Mouse (Mus musculus) G1E (cell line): ENCODE measurements around the gene Cers2.

Experiments used
- CTCF ChIP-seq: IDR thresholded peaks from 2 replicates; pipeline ENCODE4 v1.5.1; 2012; ENCODE audit warnings: low read depth, low read length, inconsistent platforms, mixed read lengths
- GATA1 ChIP-seq: IDR thresholded peaks from 2 replicates; pipeline ENCODE4 v1.6.1; 2012; ENCODE audit warnings: borderline replicate concordance, low read length, inconsistent platforms, mixed read lengths
- GATA2 ChIP-seq: IDR thresholded peaks from 2 replicates; pipeline ENCODE4 v1.6.1; 2012; ENCODE audit warnings: low read depth, low read length, inconsistent platforms, borderline replicate concordance
- TAL1 ChIP-seq: conservative IDR thresholded peaks from 2 replicates; pipeline ENCODE4 v1.6.1; 2012; ENCODE audit warnings: low read depth, low read length, inconsistent platforms, mixed read lengths

DNA sequence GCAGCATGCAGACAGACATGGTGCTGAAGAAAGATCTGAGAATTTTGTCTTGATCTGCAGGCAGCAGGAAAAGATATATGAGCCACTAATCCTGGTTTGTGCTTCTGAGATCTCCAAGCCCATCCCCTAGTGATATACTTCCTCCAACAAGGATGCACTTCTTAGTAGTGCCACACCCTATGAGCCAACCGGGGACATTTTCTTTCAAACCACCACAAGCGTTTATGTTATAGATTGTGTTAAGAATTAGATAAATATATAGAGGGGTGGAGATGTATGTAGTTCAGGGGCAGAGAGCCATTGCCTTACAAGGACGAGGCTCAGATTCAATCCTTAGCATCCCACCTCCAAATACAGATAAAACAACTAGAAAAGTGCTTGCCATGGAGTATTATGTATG lies 4.1 kb upstream of the Cers2 start:
- TF ChIP-seq CTCF (no peak), GATA1 (no peak), GATA2 (no peak), TAL1 (no peak)
